Mouse (Mus musculus) heart, embryonic 12.5 days (tissue): Measurements from ENCODE around the gene Gm21541. TPM values are rescaled to one million over a fixed set of nuclear protein-coding genes. Genes with fewer than 3 reads are reported as not detected.
"Not testable (repeated sequence)": the region's sequence is repeated elsewhere in the genome, so short reads cannot be mapped to it uniquely, and the experiment has no call there.

ENCODE experiments used
- ATAC-seq: fragments of 200-750 bp; cut with Nextera tagmentation; 2 replicates; pipeline ENCODE4 v1.8.0; 2017; ENCODE audit warnings: moderate TSS enrichment, moderate library complexity; ENCODE audit not compliant: insufficient number of reproducible peaks, low FRiP score
- H3K27ac ChIP-seq: fragments of 300-500 bp; sonication (generic); 2 replicates; pipeline ENCODE4 v1.5.1; 2016; ENCODE audit warnings: mild to moderate bottlenecking, moderate library complexity; ENCODE audit not compliant: poor library complexity, severe bottlenecking
- H3K27me3 ChIP-seq: fragments of 300-500 bp; sonication (generic); replicated peaks from 2 replicates; pipeline ENCODE4 v1.6.1; 2016; ENCODE audit warnings: mild to moderate bottlenecking, moderate library complexity
- H3K36me3 ChIP-seq: fragments of 300-500 bp; sonication (generic); 2 replicates; pipeline ENCODE4 v1.6.1; 2016; ENCODE audit warnings: mild to moderate bottlenecking, moderate library complexity
- H3K4me1 ChIP-seq: fragments of 300-500 bp; sonication (generic); replicated peaks from 2 replicates; pipeline ENCODE4 v1.6.1; 2016; ENCODE audit warnings: mild to moderate bottlenecking
- H3K4me2 ChIP-seq: fragments of 300-500 bp; sonication (generic); 2 replicates; pipeline ENCODE4 v1.6.1; 2016; ENCODE audit warnings: mild to moderate bottlenecking, moderate library complexity
- H3K4me3 ChIP-seq: fragments of 300-500 bp; sonication (generic); 2 replicates; pipeline ENCODE4 v1.5.1; 2016; ENCODE audit warnings: mild to moderate bottlenecking
- H3K9ac ChIP-seq: fragments of 300-500 bp; sonication (generic); 2 replicates; pipeline ENCODE4 v1.6.1; 2016; ENCODE audit warnings: mild to moderate bottlenecking, moderate library complexity
- H3K9me3 ChIP-seq: fragments of 300-500 bp; sonication (generic); replicated peaks from 2 replicates; pipeline ENCODE4 v1.6.1; 2016; ENCODE audit warnings: mild to moderate bottlenecking, moderate library complexity
- WGBS: fragments of 180-500 bp; shearing (Covaris S2); methylation state at CpG from one replicate; pipeline ENCODE4 v1.1.7; 2016; 5-methylcytosine and 5-hydroxymethylcytosine counted together
- polyA plus RNA-seq: library from polyadenylated mRNA; unstranded; fragments of >200 nt; fragmentation: Nextera tagmentation; extraction: Ambion mirVana; gene quantifications from 2 replicates; pipeline ENCODE4 v1.2.1, GENCODE M21; 2016

Gene Gm21541
- polyA plus RNA-seq = not detected in 2 replicates

DNA sequence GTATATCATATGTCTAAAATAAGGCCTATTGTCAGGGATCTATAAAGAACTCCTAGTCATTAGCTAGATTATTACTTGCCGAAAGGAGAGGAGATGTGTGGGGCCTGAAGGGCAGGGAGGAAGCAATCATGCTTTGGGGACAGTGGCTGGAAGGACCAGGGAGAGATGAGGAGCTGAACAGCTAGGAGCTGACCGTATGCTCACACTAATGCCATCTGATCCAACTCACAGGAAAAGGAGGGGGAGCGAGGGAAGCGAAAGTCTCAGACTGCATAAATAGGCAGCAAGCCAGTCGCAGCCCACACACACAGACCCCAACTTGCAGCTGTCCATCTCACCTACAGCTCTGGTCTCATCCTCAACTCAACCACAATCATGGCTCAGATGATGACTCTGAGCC, at the start of gene Gm21541:
Gene Gm21541, plus strand, starts transcription at position 301 of the 400 bp plus-strand sequence.
- not testable (repeated sequence) for H3K9ac ChIP-seq, H3K36me3 ChIP-seq, H3K27me3 ChIP-seq, H3K9me3 ChIP-seq, ATAC-seq, H3K4me3 ChIP-seq, H3K4me1 ChIP-seq, H3K4me2 ChIP-seq, H3K27ac ChIP-seq
- WGBS = no CpG with 5 or more reads among the region's 5 CpGs

DNA sequence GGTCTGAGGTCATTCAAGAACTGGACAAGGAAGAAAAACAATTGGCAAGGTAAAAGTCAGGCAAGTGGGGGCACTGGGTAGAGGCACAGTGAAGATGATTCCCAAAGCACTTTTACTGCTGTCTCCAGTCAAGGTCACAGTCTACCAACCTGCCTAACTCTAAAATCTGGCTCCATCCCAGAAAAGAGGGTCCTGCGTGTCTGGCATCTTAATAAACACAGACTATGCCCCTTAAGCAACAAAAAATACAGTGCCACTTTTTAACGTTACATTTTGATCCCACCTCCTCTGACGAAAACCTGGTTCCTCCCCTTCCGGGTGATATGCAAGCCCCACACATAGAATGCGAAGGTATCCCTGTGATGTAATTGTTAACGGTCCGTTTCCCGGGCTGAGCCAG, 37.9 kb downstream of the Gm21541 start, which contains the start of gene Gm20878:
Gene Gm20878, plus strand, starts transcription at position 301 of the 400 bp plus-strand sequence.
- H3K4me3 ChIP-seq, H3K9me3 ChIP-seq, H3K27ac ChIP-seq, ATAC-seq, H3K4me2 ChIP-seq, H3K36me3 ChIP-seq, H3K9ac ChIP-seq, H3K27me3 ChIP-seq, H3K4me1 ChIP-seq: not testable (repeated sequence)
- WGBS = no CpG with 5 or more reads among the region's 8 CpGs

Other genes starting within 250 kb of the Gm21541 start
- gene Cntfr, start 206.5 kb upstream of the Gm21541 start, polyA plus RNA-seq = 3.7 TPM in 2 replicates
- 148 and 159 TPM in 2 replicates for gene Il11ra1, start 203.6 kb upstream of the Gm21541 start, polyA plus RNA-seq
- gene Rpp25l, start 190.1 kb upstream of the Gm21541 start, polyA plus RNA-seq = 39.7 and 40.9 TPM in 2 replicates
- gene Dctn3, start 180.4 kb upstream of the Gm21541 start, polyA plus RNA-seq = 113 and 118 TPM in 2 replicates
- not detected in 2 replicates for gene Arid3c, start 172.5 kb upstream of the Gm21541 start, polyA plus RNA-seq
- gene Galt, start 148.4 kb upstream of the Gm21541 start, polyA plus RNA-seq = 54.6 and 57.0 TPM in 2 replicates
- 61.2 and 62.1 TPM in 2 replicates for gene Sigmar1, start 147.5 kb upstream of the Gm21541 start, polyA plus RNA-seq
- 45.8 and 47.5 TPM in 2 replicates for gene Ccl27a, start 129.4 kb upstream of the Gm21541 start, polyA plus RNA-seq
- 1.8 and 2.2 TPM in 2 replicates for gene Gm20878, start 38.0 kb downstream of the Gm21541 start, polyA plus RNA-seq
- 0.15 and 0.18 TPM in 2 replicates for gene Fam205a4, start 62.4 kb downstream of the Gm21541 start, polyA plus RNA-seq
- not detected in 2 replicates for gene Gm21093, start 131.1 kb downstream of the Gm21541 start, polyA plus RNA-seq
- not detected in 2 replicates for gene Gm3893, start 187.6 kb downstream of the Gm21541 start, polyA plus RNA-seq
- not detected in 2 replicates for gene Gm13304, start 211.2 kb downstream of the Gm21541 start, polyA plus RNA-seq
- not detected in 2 replicates for gene Gm13306, start 249.8 kb downstream of the Gm21541 start, polyA plus RNA-seq